Mouse (Mus musculus) megakaryocyte, adult 5-6 weeks (primary cell): Measurements from ENCODE around the gene Itprip. TPM values are rescaled to one million over a fixed set of nuclear protein-coding genes. Genes with fewer than 3 reads are reported as not detected.
A peak's percentile ranks its signal among the peaks of the same experiment; 100 is the strongest.

Experiments used
- ATAC-seq: 2 replicates; pipeline ENCODE4 v1.8.0; 2016; ENCODE audit warnings: mild to moderate bottlenecking, inconsistent platforms; ENCODE audit not compliant: poor library complexity, severe bottlenecking
- total RNA-seq, 2 experiments: library from RNA; stranded (forward) in 1 of 2; stranded (reverse) in 1 of 2; fragments of 153-499, 151-499 nt in 1 of 2; fragments of 221-1000, 200-1000 nt in 1 of 2; gene quantifications; 2 replicates each; pipeline versions ENCODE4 v1.2.3 to v1.2.4; 2015 to 2017

The Itprip gene
- total RNA-seq, 2 experiments from 2014 or later: 14.8 to 28.4 TPM

DNA sequence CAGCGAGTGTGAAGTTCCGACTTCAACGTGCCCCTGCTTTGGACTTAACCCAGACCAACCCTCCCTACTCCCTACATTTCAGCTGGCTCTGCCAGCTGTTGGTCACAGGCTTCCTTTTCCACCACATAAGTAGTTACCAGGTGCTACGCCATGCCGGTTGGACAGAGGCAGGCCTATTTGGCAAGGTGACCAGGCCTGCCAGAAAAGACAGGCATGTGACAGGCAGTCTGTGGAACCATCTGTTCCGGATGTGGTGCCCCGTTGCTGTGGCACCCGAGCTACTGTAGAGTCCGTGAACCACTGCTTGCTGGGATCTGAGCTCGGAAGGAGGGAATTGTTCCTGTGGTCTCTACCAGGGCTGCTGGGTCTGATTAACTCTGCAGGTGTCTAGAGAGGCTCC is 31.7 kb downstream of the Itprip start:
- peak; percentile 36 for ATAC-seq

DNA sequence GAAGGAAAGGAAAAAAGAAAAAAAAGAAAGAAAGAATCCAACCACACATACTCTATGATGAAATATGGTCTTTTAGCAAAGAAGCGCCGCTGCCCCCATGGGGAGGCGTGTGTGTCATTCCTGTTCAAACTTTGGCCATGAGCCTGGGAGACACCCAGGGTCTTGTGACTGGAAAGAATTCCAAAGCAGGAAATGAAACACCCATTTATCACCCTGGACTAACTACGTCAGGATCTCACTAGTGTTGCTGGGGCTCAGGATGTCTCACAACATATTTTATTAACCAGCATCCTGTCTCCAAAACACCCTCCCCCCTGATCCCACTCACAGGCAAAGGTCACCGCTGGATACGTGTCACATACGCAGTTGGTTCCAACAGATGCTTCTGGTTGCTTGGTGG is 32.5 kb downstream of the Itprip start:
- no peak for ATAC-seq

DNA sequence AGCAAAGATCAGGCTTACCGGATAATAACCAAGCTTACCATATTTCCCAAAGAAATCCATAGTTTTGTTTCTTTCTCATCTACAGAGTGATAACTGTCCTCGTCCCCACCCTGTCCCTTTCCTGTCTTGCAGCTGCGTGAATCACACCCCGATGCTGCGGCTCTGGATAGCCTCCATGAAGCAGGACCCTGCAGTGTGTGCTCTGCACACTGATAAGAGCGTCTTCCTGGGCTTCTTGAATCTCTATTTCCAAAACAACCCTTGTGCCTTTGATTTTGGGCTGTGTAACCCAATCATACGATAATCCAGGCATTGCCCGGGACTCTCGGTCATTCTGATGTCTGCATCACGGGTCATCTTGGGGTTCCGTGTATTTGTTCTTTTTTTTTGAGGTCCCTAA is 33.2 kb downstream of the Itprip start:
- no peak for ATAC-seq

DNA sequence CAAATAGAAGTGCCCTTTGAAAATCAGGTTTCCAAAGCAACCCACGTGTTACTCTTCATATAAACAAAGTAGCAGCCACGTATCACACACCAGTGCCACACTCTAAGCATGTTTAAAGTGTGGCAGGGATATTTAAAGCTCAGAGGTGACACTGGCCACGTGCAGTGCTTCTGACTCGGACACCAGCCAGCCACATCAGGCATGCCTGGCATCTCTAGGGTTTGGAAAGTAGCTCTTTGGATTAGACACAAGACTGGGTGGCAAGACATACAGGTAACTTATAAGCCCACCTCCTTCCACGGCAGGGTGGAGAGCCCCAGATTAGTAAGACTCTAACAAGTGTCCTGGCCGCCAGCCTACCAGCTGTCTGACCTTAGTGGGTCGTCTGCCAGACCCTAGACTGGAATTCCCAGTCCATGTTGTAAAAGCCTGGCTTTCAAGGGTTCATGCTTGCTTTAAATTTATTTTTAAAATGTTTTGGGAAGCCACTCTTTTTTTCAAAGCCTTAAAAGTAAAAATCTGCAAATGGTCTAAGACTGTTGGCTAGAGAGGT is 33.8 kb downstream of the Itprip start:
- ATAC-seq: no peak

- no peak for ATAC-seq
Observed at GRCm38 (mm10) chr19:47884296-47885085, 34.6 kb downstream of the Itprip start.

GRCm38 (mm10) chr19:47882882-47883254 is 36.2 kb downstream of the Itprip start:
- no peak for ATAC-seq

GRCm38 (mm10) chr19:47882151-47882881 is 36.8 kb downstream of the Itprip start:
- peak; percentile 99 for ATAC-seq

DNA sequence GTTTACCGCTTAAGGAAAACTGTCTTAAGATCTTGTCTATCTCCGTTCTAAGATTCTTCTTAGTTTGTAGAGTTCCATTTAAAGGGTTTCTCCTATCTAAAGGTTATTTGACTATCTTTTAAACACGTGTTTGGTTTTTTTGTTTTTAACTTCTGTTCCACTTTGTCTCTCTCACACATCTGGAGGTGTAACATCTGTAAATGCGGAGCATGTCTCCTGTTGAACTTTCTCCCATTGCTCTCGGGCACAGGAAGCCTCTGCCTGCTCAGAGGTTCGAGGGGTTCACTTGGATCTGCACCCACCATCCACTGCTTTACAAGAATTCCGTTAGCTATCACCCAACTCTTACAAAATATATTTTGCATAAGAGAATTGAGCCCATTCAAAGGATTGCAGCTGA is 37.6 kb downstream of the Itprip start:
- no peak for ATAC-seq

DNA sequence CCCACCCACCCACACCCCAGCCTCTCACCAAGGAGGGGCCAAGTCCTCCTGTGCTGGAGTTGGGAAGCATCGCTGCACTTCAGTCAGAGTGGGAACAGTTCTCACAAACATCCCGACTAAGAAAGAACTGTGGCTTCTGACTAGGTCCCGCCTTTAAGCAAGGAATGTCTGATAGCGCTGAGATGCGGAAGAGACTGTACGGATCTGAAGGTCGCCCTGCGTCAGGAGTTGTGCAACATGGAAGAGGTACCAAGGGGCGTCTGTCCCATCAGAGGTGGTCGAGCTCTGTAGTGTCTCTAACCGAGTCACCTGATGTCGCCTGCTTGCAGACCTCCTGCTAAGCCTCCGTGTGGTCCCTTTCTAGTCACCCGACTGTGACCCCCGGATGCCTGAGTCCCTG is 42.8 kb downstream of the Itprip start:
- ATAC-seq: no peak

DNA sequence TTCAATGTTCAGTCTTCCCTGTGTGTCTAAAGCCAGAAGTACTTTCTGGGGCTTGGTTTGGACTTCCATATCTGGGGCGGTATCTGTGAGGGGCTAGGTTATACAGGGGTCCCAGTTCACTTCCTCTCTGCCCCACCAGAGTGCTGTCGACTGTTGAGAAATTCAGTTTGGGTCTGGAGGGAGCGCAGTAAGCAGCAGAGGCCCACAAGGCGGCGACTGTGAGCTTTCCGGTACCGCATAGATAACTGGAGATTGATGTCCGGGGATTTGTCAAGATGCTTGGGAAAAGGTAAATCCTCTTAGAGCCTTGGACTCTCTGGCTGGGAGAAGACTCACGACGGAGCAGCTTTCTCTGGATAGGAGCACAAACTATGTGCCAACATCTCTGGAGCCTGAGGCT is 47.6 kb downstream of the Itprip start:
- ATAC-seq: no peak

DNA sequence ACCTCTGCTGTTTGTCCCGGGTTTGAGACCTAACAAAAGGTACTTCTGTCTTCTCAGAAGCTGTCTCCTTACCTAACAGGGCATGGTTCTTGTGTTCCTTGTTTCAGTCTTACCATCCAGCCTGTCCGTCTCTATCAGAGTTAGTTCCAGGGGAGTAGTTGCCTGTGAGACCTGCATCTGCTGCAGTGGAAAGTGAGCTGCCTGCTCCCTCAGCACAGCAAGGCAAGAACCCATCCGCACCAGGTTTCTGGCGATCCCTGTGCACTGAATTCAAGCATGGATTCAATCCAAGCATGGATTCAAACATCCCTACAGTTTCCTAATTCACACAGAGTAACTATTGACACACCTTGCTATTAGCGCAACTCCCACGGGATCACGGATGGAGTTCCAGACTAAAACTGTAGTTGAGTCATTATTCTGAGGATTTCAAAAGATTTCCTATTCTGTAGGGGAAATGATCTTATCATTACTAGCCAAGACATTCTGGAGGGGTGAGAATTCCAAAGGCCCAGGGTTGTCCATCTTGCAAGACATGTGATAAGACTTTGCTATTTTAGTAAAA is 48.9 kb downstream of the Itprip start:
- no peak for ATAC-seq

DNA sequence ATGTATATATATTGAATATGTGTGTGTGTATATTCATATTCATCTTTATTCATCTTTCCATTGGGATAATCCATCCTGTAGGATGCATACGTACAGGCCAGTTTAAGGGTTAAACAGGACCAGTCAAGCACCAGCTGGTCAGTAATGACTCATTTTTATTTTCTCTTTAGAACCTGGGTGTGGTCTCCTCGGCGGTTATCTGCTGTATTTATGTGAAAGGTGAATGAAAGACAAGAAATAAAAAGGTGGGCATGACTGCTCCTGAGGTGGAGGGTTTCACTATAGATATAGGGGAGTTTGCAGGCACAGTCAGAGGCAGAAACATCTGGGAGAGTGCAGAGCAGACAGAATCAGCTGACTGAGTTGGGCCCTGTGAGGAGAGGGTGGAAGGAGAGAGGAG is 49.6 kb downstream of the Itprip start:
- no peak for ATAC-seq

- ATAC-seq: no peak
Observed at GRCm38 (mm10) chr19:47868951-47869350, 50.1 kb downstream of the Itprip start.

GRCm38 (mm10) chr19:47867628-47868175 is 51.4 kb downstream of the Itprip start:
- ATAC-seq: no peak

GRCm38 (mm10) chr19:47865353-47865947 is 53.6 kb downstream of the Itprip start, which contains the start of gene Gsto2:
TSS of gene Gsto2 (plus strand) at chr19:47865534.
- peak; percentile 99 for ATAC-seq

DNA sequence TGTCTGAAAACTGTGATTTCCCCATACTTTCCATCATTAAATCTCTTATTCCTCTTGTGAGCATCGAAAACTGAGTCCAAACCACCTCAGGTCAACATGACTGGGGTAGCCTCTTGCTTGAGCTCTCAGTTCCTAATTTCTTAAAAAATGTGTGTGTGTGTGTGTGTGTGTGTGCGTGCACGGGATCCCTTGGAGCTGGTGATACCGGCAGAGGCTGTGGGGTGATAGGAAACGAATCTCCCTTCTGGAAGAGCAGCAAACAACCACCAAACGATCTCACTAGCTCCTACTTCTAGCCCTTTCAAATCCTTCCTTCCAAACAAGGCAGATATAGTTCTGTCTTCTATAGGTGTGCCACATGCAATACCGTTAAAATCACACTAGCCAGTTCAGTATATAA is 54.4 kb downstream of the Itprip start:
- no peak for ATAC-seq

- ATAC-seq: no peak
Observed at GRCm38 (mm10) chr19:47864051-47864450, 55.0 kb downstream of the Itprip start.

- no peak for ATAC-seq
Observed at GRCm38 (mm10) chr19:47862581-47862980, 56.5 kb downstream of the Itprip start.

DNA sequence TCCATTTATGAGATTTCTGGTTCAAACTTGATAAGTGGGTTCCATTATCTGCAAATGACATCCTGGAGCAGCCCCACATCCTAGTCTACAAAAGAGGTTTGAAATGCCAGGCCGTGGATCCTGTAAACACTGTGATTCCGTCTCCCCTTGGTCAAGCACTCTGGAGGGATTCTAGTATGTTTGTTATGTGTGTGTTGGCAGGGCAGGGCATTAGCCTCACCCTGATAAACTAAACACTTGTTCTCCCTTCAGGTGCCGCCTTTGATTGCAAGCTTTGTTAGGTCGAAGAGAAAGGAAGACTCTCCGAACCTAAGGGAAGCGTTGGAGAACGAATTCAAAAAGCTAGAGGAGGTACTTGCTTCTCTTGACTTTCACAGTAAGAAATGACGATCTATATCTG is 59.9 kb downstream of the Itprip start:
- no peak for ATAC-seq

DNA sequence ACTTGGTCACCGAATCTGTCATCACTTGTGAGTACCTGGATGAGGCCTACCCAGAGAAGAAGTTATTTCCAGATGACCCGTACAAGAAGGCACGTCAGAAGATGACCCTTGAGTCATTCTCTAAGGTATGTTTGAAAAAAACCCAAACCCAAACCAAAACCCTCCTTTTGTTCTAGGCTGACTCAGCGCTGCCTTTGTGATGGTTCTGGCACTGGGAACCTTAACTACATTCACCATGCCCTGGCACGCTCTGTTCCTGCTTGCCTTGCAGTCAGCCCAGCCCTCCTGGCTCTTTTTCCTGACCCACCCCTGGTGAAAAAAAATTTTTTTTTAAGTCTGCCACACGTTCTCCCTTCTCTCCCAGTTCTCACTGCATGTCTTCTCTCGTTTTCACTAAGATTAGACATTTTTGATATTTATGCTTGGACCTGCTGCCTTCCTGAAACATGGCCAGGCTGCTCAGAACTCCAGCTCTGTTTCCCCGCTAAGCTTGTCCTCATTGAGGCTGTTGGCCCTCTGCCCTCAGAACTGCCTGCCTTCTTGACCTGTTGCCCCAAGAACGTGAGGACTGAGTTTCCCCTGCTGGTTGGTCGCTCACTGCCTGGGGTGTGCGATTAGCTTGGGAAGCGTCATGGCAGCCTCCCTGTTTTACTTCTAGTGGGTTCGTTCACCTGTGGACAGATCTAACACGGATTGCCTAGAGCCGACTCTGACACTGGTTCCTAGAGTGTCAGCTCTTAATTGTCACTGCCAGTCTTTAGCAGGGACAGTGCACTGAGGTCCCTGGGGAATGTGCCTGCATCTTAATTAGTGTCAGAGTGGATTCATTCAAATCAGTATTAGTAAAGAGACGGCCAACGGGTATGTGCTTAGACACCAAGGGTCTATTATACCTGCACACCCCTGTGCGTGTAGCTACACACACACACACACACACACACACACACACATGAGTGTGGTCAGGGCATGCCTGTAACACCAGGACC is 60.8 kb downstream of the Itprip start:
- no peak for ATAC-seq
